Mouse (Mus musculus) right cerebral cortex, postnatal 10 days (tissue): ENCODE results near the gene Ptprg.

Experiments used
- DNase-seq, 2 experiments: peaks; one replicate each; pipeline ENCODE4 v3.0.0; 2021; ENCODE audit warnings: low spot score in 2 of 2

The Ptprg gene

GRCm38 (mm10) chr14:11617362-11617761 is 64.0 kb downstream of the Ptprg start:
- peak; percentile 45 to 66 for DNase-seq

- DNase-seq = no peak
These were observed 64.9 kb downstream of the Ptprg start for GRCm38 (mm10) chr14:11618140-11618705.

GRCm38 (mm10) chr14:11619606-11620005 is 66.3 kb downstream of the Ptprg start:
- DNase-seq = no peak

- DNase-seq = no peak
These were observed 67.0 kb downstream of the Ptprg start for GRCm38 (mm10) chr14:11620314-11620713.

- DNase-seq = no peak
These were observed 67.7 kb downstream of the Ptprg start for GRCm38 (mm10) chr14:11620962-11621568.

- DNase-seq = no peak
These were observed 70.2 kb downstream of the Ptprg start for GRCm38 (mm10) chr14:11623576-11623975.

GRCm38 (mm10) chr14:11630736-11631135 is 77.4 kb downstream of the Ptprg start:
- DNase-seq = no peak

GRCm38 (mm10) chr14:11631505-11631904 is 78.2 kb downstream of the Ptprg start:
- no peak for DNase-seq

GRCm38 (mm10) chr14:11637673-11638072 is 84.3 kb downstream of the Ptprg start:
- DNase-seq = no peak

- no peak for DNase-seq
These were observed 86.0 kb downstream of the Ptprg start for GRCm38 (mm10) chr14:11639366-11639765.

- no peak for DNase-seq
These were observed 87.0 kb downstream of the Ptprg start for GRCm38 (mm10) chr14:11640372-11640771.

GRCm38 (mm10) chr14:11640996-11641395 is 87.7 kb downstream of the Ptprg start:
- no peak for DNase-seq

- DNase-seq = no peak
These were observed 89.6 kb downstream of the Ptprg start for GRCm38 (mm10) chr14:11642977-11643376.

- no peak for DNase-seq
These were observed 104.0 kb downstream of the Ptprg start for GRCm38 (mm10) chr14:11657374-11657773.

- no peak for DNase-seq
These were observed 110.4 kb downstream of the Ptprg start for GRCm38 (mm10) chr14:11663661-11664215.

GRCm38 (mm10) chr14:11664302-11664701 is 111.0 kb downstream of the Ptprg start:
- no peak for DNase-seq

- no peak for DNase-seq
These were observed 111.7 kb downstream of the Ptprg start for GRCm38 (mm10) chr14:11665046-11665445.

GRCm38 (mm10) chr14:11667762-11668161 is 114.4 kb downstream of the Ptprg start:
- no peak for DNase-seq

- no peak for DNase-seq
These were observed 117.5 kb downstream of the Ptprg start for GRCm38 (mm10) chr14:11670847-11671246.

GRCm38 (mm10) chr14:11672981-11673547 is 119.7 kb downstream of the Ptprg start:
- DNase-seq = no peak

GRCm38 (mm10) chr14:11678201-11678600 is 124.9 kb downstream of the Ptprg start:
- DNase-seq = no peak

GRCm38 (mm10) chr14:11679741-11680140 is 126.4 kb downstream of the Ptprg start:
- no peak for DNase-seq

GRCm38 (mm10) chr14:11680621-11681020 is 127.3 kb downstream of the Ptprg start:
- DNase-seq = no peak
